Mouse (Mus musculus) intestine, embryonic 14.5 days (tissue): ENCODE data around the gene Epb41l4b. TPM values are rescaled to one million over a fixed set of nuclear protein-coding genes. Genes with fewer than 3 reads are reported as not detected.

Experiments
- ATAC-seq: fragments of 200-750 bp; cut with Nextera tagmentation; replicated peaks from 2 replicates; pipeline ENCODE4 v1.8.0; 2017; ENCODE audit warnings: low read depth, moderate number of reproducible peaks, moderate TSS enrichment, moderate library complexity; ENCODE audit not compliant: low FRiP score, low TSS enrichment
- DNase-seq: peaks from one replicate; pipeline ENCODE4 v3.0.0-alpha.2; 2018; ENCODE audit warnings: low spot score
- H3K27ac ChIP-seq: fragments of 300-500 bp; sonication (generic); 2 replicates; pipeline ENCODE4 v1.5.1; 2014; ENCODE audit warnings: low read depth, mild to moderate bottlenecking, control low read depth
- H3K27me3 ChIP-seq: fragments of 300-500 bp; sonication (generic); replicated peaks from 2 replicates; pipeline ENCODE4 v1.6.1; 2014; ENCODE audit warnings: low read length, control low read depth; ENCODE audit not compliant: control insufficient read depth, insufficient read depth
- H3K36me3 ChIP-seq: fragments of 300-500 bp; sonication (generic); 2 replicates; pipeline ENCODE4 v1.6.1; 2014; ENCODE audit warnings: low read length, control low read depth; ENCODE audit not compliant: control insufficient read depth, insufficient read depth
- H3K4me1 ChIP-seq: fragments of 300-500 bp; sonication (generic); replicated peaks from 2 replicates; pipeline ENCODE4 v1.6.1; 2014; ENCODE audit warnings: low read length, control low read depth, mixed read lengths; ENCODE audit not compliant: control insufficient read depth, insufficient read depth
- H3K4me2 ChIP-seq: fragments of 300-500 bp; sonication (generic); 2 replicates; pipeline ENCODE4 v1.6.1; 2014; ENCODE audit warnings: low read length
- H3K4me3 ChIP-seq: fragments of 300-500 bp; sonication (generic); 2 replicates; pipeline ENCODE4 v1.5.1; 2014; ENCODE audit warnings: low read depth, low read length, control low read depth, mixed read lengths
- H3K9ac ChIP-seq: fragments of 300-500 bp; sonication (generic); 2 replicates; pipeline ENCODE4 v1.6.1; 2014; ENCODE audit warnings: mild to moderate bottlenecking, low read length
- H3K9me3 ChIP-seq: fragments of 300-500 bp; sonication (generic); 2 replicates; pipeline ENCODE4 v1.6.1; 2016; ENCODE audit warnings: low read length, control low read depth; ENCODE audit not compliant: control insufficient read depth
- WGBS: fragments of 180-500 bp; shearing (Covaris S2); extraction: QIAGEN DNeasy Blood & Tissue Kit; methylation state at CpG from one replicate; pipeline ENCODE4 v1.1.7; 2014; 5-methylcytosine and 5-hydroxymethylcytosine counted together
- polyA plus RNA-seq: library from polyadenylated mRNA; unstranded; fragments of >200 nt; fragmentation: Nextera tagmentation; extraction: Ambion mirVana; gene quantifications from 2 replicates; pipeline ENCODE4 v1.2.1, GENCODE M21; 2014

The Epb41l4b gene
- polyA plus RNA-seq, 1 experiment from 2014 or later: 19.6 TPM

DNA sequence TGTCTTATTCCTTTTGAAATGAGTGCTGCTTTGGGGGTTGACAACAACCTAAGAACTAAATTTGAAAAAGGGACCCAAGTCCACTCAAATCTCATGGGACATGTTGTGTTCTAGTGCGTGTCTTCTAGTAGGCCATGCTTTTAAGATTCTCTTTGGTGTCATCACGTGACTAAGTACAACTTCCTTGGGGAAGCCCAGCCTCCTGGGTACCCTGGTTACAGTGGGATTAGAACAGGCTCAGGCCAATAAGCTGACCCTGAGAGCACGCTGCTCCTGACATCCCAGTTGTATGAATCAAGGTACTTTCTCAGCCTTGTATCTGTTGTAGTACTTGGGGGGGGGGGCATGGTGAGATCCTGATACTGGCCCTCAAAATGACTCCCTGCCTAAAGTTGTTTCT is 191.5 kb downstream of the Epb41l4b start:
- Histone ChIP-seq H3K4me3 (no peak overlapping the region), H3K4me2 (no peak overlapping the region), H3K4me1 (no peaks in the 10 kb centered on the region), H3K27ac (no peak overlapping the region), H3K9me3 (no peaks in the 10 kb centered on the region), H3K36me3 (no peaks in the 10 kb centered on the region), H3K27me3 (no peaks in the 10 kb centered on the region), H3K9ac (no peak overlapping the region)
- DNase-seq: peak; percentile 29
- WGBS: 90% methylated on average over 3 of the region's 3 CpGs
- no peak for ATAC-seq

DNA sequence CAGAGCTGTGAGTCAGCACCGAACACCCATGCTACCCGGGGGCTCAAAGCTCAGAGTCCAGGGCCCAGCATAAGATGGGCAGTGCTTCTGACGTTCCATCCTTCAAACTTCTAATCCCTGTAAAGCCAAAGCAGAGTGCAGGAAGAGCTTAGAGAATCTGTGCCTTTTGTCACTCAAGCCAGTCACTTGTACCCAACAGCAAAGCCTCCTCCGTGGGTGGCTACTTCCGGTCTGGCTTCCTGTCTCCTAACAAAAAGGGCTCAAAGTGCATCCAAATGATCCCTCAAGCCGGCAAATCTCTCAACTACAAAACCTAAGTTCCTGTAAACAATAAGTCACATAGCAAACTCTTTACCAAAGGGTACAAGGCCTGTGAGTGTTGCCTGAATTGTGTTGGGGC is 193.7 kb downstream of the Epb41l4b start:
- H3K27me3 ChIP-seq: no peaks in the 10 kb centered on the region
- WGBS: 73% methylated on average over 6 of the region's 6 CpGs
- no peak overlapping the region for H3K4me3 ChIP-seq
- no peaks in the 10 kb centered on the region for H3K36me3 ChIP-seq
- DNase-seq: peak; percentile 43
- H3K9ac ChIP-seq: no peak overlapping the region
- no peak overlapping the region for H3K27ac ChIP-seq
- ATAC-seq: no peak
- no peak overlapping the region for H3K4me2 ChIP-seq
- no peaks in the 10 kb centered on the region for H3K9me3 ChIP-seq
- peaks cover 14% of the 10 kb centered on the region for H3K4me1 ChIP-seq

DNA sequence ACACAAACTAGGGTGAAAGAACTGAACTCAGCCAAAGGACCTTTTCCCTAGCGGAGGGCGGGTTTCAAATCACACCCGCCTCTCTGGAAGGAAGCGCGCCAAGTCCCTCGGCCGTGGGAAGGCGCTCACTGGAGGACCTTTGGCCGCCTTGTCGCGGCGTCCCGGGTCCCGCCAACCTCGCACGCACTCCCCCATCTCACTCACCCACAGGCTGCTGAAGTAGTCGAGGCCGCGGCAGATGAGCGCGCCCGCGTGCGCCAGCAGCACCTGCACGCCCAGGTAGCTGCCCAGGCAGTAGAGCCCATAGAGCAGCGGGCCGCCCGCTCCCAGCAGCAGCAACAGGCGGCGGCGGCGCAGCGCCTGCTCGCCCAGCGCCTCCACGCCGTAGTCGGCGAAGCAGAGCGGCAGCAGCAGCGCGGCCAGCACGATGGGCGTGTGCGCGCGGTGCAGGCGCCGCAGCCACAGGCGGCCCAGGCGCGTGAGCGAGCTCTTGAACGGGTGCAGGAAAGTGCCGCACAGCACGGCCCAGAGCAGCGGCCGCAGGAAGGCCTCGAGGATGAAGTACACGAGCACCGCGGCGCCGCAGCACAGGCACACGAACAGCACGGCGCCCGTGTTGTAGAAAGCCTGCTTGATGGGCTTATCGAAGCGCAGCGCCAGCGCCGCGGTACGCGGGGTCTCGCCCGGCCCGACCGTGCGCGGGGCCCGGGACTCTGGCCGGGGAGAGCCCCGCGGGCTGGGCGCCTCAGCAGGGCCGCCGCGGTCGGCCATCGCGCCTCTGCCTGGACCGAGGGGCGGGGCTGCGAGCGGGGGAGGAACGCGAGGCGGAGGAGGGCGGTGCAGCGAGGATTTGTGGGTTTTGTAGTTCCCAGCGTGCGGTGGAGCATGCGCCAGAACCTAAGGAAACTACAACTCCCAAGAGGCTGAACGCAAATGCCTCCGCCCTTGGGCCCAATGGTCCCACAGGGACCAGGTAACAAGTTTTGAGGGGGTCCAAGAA is 196.3 kb downstream of the Epb41l4b start, which contains the start of gene Tmem245:
Gene Tmem245, minus strand, starts transcription at position 797 of the 1,000 bp plus-strand sequence.
- peak within 1 kb of the TSS; percentile 66 for H3K9ac ChIP-seq
- peak within 1 kb of the TSS; percentile 86 for H3K4me2 ChIP-seq
- H3K9me3 ChIP-seq: no peaks in the 10 kb centered on the region
- DNase-seq (peak; percentile 92), ATAC-seq (peak; percentile 95)
- under 1% methylated on average over 107 of the region's 107 CpGs for WGBS
- H3K4me3 ChIP-seq: peak within 1 kb of the TSS; percentile 76
- H3K27me3 ChIP-seq: no peaks in the 10 kb centered on the region
- H3K36me3 ChIP-seq: no peaks in the 10 kb centered on the region
- peaks cover 30% of the 10 kb centered on the region for H3K4me1 ChIP-seq
- H3K27ac ChIP-seq: peak within 1 kb of the TSS; percentile 74

GRCm38 (mm10) chr4:56946180-56946579 is 197.1 kb downstream of the Epb41l4b start:
- H3K4me2 ChIP-seq: peak overlapping the region; percentile 86
- DNase-seq (no peak), ATAC-seq (peak; percentile 21; the same call in 1 of the 2 replicates)
- H3K4me1 ChIP-seq: peaks cover 33% of the 10 kb centered on the region
- peak overlapping the region; percentile 74 for H3K27ac ChIP-seq
- under 1% methylated on average over 14 of the region's 14 CpGs for WGBS
- H3K4me3 ChIP-seq: peak overlapping the region; percentile 76
- H3K9ac ChIP-seq: peak overlapping the region; percentile 66
- H3K9me3 ChIP-seq: no peaks in the 10 kb centered on the region
- H3K36me3 ChIP-seq: no peaks in the 10 kb centered on the region
- H3K27me3 ChIP-seq: no peaks in the 10 kb centered on the region

- DNase-seq (peak; percentile 51), ATAC-seq (no peak)
- 49% methylated on average over 4 of the region's 4 CpGs for WGBS
- no peaks in the 10 kb centered on the region for H3K27me3 ChIP-seq
- no peak overlapping the region for H3K27ac ChIP-seq
- H3K36me3 ChIP-seq: no peaks in the 10 kb centered on the region
- no peak overlapping the region for H3K9ac ChIP-seq
- no peaks in the 10 kb centered on the region for H3K9me3 ChIP-seq
- peaks cover 33% of the 10 kb centered on the region for H3K4me1 ChIP-seq
- no peak overlapping the region for H3K4me3 ChIP-seq
- H3K4me2 ChIP-seq: no peak overlapping the region
Measured at GRCm38 (mm10) chr4:56944286-56944685, 199.0 kb downstream of the Epb41l4b start.

DNA sequence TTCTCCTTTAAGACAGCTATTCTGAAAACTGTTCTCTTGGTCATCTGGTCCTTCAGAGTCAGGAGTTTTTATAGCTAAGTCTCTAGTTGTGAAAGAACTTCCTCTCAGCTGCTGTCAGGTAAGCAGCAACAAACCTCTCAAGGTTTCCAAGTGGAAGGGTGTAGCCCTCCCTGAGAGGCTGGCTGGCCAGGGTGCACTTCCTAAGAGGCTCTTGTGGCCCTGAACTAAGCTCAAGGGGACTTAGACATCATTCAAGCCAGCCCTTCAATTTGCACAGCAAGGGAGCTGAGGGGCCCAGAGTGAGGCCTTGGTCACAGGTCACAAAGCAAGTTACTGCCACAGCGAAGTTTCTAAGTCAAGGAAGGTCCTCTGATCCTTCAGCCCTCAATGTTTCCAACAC is 200.0 kb downstream of the Epb41l4b start:
- peak; percentile 38 for DNase-seq
- no peak for ATAC-seq
- peaks cover 33% of the 10 kb centered on the region for H3K4me1 ChIP-seq
- H3K4me2 ChIP-seq: no peak overlapping the region
- no peak overlapping the region for H3K4me3 ChIP-seq
- no peaks in the 10 kb centered on the region for H3K36me3 ChIP-seq
- no peak overlapping the region for H3K9ac ChIP-seq
- H3K27me3 ChIP-seq: no peaks in the 10 kb centered on the region
- 86% methylated on average over 1 of the region's 1 CpGs for WGBS
- H3K27ac ChIP-seq: no peak overlapping the region
- H3K9me3 ChIP-seq: no peaks in the 10 kb centered on the region

GRCm38 (mm10) chr4:56942567-56942966 is 200.7 kb downstream of the Epb41l4b start:
- Histone ChIP-seq H3K9me3 (no peaks in the 10 kb centered on the region), H3K27ac (no peak overlapping the region), H3K4me1 (peaks cover 33% of the 10 kb centered on the region), H3K4me2 (no peak overlapping the region), H3K4me3 (no peak overlapping the region), H3K27me3 (no peaks in the 10 kb centered on the region), H3K9ac (no peak overlapping the region), H3K36me3 (no peaks in the 10 kb centered on the region)
- no peak for ATAC-seq
- DNase-seq: peak; percentile 3
- WGBS: 86% methylated on average over 1 of the region's 1 CpGs
